Mouse (Mus musculus): ENCODE measurements around the gene Prpf6.

Prpf6 gene

DNA sequence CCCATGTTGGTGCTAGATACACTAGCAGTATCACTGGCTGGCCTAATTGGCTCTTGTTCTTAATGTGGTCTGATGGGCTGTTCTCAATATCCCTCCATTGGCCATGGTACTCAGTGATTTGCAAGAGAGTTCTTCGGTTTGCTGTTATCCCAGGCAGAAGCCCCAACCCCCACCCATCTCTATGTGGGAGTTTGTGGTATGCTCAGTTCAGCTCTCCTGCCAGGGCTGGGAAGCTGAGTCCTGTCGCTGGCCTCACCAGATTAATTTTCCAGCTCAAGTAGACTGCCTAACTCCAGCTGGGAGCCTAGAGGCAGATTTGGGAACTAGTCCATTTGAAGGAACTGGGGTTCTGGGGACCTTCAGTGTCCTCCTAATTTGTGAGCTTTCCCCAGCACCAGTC, 65.8 kb downstream of the Prpf6 start:
- DNase-seq (ENCODE audit: low read depth, low spot score), result no peak

DNA sequence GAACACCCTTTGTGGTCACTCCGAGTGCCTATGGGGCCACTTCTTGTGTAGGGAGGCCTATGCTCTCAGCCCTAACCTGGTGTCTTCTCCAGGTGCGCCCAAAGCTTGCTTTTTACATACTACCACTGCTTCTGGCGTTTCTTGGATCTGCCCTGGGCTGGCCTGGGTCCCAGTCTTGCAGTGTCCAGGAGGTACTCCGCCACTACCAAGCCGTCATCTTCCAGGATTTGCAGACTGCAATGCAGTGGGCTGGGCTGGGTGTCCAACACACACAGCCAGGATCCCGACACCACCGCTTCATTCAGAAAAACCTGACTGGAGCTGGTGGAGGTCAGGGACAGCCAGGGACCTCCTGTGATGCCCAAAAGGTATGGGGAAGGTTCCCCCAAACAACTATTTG, 66.9 kb downstream of the Prpf6 start:
- DNase-seq (ENCODE audit: low read depth, low spot score), result no peak

DNA sequence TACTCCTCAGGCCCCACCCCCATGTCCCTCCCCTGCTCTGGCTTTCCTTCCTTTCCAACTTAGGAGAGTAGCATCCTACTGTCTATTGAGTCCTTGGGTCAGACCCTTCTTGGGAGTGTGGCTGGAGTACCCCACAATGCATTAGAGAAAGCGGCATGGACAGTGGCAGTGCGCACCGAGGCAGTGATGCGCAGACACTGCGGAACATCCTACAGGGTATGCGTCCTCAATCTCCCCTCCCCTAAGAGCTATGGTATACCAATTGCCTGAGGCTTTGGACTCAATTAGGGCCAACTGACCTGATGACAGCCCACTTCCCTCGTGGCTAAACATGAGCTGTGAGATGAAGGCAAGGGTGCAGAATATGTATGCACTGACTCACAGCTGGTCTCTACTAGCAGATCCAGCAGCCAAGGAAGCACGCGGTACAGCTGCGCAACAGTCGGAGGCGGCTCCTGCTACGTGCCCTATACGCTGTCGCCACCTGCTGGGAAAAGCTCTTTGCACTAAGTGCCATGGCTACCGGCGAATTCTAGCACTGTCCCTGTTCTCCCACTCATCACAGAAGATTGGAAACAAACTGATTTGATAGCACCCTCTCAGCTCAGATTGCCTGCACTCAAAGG, 67.4 kb downstream of the Prpf6 start:
- peak; percentile 25 for DNase-seq (ENCODE audit: low read depth, low spot score)

DNA sequence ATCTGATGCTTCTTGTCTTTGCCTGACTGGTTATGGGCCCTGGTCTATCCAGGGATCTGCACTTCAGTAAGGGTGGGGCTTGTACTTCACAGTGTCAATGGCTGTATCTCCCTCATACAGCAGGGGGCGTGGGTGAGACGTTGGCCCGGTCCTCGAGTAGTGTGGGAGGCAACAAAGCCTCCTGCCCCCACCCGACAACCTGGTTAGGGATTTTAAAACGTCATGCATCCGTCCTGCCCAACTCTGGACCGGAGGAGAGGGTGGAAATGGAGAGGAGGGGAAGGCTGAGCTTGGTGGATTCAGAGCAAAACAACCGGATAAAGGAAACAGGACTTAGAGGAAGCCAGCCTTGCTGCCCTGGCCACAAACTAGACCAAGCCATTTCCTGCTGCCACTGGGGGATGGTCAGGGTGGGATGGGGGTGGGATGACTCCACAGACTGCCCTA, 68.0 kb downstream of the Prpf6 start:
- peak; percentile 68 for DNase-seq (ENCODE audit: low read depth, low spot score)

DNA sequence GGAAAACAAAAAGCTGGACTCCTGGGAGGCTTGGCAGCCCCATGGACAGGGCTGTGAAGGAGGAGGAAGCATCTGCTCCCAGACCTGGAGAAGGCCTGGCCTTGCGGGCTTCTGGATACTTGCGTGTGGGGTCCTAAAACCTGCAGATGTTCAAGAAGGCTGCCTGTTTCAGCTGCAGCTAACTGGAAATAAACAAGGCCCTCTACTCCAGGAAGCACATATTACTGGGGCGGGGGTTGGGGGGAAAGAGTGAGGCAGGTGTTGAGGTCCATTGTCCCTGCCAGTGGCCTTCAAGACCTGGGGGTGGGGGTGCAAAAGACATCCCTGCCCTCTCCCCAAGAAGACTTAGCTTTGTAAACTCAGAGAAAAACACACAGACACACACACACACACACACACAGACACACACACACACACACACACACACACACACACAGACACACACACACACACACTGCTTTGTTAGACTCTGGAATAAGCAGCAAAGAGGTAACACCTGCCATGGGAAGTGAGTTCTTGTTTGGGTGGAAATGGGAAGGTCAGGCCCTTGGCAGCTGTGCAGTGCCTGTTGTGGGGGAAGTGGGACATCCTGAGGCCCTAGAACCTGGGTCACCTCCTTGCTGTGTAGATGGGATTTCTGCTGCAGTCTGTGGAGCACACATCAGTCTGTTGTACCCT, 71.1 kb downstream of the Prpf6 start:
- no peak for DNase-seq (ENCODE audit: low read depth, low spot score)

DNA sequence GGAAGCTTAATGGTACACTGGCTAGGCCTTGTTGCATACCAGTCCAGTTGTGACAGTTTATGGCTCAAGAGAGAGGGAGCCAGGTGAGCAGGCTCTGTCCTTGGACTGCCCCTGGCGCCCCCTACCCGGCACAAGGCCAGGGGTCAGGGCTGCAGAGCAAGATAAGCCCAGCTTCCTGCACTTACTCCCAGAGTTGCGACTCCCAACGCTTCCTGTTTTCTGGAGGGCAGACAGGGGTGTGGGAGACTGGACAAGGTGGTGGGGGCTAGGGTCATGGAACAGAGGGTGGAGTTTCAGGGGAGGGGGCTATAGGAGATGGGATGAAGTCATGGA, 71.6 kb downstream of the Prpf6 start:
- no peak for DNase-seq (ENCODE audit: low read depth, low spot score)

DNA sequence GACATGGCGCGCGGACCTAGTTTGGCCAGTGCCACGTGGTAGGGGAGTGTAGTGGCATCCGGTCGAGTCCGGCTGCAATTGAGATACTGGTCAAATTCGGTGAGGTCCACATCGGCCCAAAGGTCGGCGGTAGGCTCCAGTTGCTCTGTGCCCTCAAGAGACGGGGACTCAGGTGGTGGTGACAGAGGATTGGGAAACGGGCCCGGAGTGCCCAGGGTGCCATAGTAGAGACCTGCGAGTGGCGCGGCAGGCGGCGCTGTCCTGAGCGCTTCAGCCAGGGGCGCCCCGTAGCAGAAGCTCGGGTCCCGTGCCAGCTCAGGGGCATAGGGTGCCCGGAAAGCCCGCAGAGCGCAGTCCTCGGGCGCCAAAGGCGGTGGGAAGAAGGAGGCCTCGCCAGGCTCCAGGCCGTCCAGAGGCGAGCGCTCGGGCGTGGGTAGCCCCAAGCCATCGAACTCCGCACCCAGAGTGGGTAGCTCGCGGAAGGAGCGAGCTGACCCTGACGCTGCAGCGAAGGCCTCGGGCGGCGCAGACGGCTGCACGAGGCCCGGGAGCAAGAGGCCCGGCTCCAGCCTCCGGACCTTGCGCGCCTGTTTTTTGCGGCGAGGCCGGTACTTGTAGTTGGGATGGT, 78.7 kb downstream of the Prpf6 start:
- no peak for DNase-seq (ENCODE audit: low read depth, low spot score)

DNA sequence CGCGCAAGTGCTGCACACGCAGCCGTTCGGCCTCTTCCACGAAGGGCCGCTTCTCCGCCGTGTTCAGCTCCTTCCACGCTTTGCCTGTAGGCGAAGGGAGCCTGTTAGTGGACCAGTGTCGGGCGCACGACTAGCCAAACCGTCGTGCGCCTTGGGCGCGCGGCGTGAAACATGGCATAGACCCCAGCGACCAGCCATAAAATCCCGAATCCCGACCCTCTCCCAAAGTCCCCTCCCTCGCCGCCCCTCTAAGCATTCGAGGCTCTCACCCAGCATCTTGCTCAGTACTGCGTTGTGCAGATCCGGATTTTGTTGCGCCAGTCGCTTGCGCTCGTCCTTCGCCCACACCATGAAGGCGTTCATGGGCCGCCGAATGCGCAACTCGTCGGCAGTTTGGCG, 79.2 kb downstream of the Prpf6 start:
- no peak for DNase-seq (ENCODE audit: low read depth, low spot score)

DNA sequence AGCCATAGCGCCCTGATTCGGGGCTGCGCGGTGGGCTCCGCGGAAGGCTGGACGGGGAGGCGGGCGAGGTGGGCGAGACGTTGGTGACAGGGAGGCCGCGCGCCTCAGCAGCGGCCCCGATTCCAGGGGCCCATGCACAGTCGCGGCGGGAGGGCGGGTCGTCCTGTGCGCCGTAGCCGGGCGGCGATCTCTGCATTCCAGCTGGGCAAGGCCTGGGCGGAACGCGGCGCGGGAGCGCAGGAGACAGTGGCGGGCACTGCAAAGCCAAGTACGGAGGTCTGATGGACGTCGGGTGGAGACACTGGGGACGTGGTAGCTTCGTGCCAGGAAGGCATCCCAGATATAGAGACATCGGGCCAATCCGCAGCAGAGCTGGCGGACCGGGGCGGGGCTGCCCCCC, 79.7 kb downstream of the Prpf6 start, which contains the start of gene Sox18:
TSS of gene Sox18 (minus strand) at position 315 of the 400 bp plus-strand sequence.
- DNase-seq (ENCODE audit: low read depth, low spot score), result no peak

DNA sequence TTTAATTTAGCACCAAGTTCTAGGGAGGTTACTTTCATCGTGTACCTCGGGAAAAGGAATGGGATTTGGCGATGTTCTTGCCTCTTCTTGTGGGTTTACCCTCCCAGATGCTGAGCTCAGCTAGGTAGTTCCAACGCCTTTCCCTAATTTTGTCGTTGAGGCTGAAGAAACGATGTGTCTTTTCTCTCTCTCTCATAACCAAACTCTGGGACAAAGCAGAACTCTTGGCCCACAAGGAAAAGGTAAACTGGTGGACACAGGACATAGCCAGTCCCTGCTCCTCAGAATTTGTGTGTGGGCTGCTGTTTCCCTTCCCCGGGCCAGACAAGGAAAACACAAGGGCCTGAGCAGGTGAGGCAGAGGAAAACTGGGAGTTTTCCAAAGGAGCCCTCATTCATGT, 80.3 kb downstream of the Prpf6 start:
- no peak for DNase-seq (ENCODE audit: low read depth, low spot score)

DNA sequence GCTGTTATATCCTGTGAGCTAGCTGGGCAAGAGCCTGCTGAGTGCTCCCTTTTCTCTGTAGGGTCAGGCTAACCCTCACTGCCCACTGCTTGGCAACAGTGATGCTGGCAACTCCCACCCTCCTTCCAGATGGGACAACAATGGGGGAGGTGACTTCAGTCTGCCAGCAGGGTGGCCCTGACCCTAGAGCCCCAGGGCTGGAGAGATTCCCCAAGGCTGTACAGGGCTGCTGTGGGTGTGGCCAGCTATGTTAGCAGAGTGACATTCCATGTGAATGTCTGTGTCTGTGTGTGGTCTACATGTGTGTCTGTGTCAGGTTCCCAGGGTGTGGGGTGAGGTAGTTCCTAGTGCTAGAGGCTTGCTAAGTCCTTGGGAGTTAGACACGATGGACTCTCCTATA, 81.8 kb downstream of the Prpf6 start:
- DNase-seq (ENCODE audit: low read depth, low spot score), result no peak

DNA sequence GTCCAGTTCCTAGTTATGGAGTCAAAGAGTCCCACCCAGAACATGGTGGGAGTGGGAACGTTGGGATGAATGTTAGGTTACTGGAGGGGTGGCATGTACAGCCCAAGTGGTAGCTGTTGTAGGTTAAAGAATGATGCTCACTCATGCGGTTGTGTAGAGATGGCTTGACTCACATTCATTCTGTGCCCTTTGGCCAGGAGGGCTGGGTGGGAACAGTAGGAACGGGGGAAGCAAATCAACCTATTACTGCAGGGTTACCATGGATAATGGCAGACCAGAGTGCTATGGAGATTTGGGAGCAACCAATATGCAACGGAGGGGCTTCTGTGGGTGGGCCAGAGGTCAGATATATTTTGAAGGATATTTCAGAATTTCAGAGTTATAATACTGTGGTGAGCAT, 83.3 kb downstream of the Prpf6 start:
- DNase-seq (ENCODE audit: low read depth, low spot score), result no peak

DNA sequence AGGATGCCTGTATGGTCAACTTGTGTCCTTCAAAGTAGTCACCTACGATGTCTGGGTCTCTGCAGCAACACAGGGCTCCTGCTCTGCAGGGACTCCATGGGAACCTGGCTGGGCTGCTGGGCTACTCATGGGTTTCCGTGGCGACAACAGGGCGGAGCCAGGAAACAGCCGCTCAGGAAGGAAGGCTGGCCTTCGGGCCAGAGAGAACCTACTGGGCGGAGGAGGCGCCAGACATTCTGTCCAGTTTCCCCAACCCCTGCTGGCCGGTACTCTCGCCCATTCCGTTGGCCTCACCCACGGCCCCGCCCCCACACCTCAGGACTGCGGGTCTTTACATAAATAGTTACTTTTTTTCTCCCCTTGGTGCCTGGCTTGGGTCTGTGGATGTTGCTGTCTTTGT, 83.8 kb downstream of the Prpf6 start:
- DNase-seq (ENCODE audit: low read depth, low spot score), result no peak

DNA sequence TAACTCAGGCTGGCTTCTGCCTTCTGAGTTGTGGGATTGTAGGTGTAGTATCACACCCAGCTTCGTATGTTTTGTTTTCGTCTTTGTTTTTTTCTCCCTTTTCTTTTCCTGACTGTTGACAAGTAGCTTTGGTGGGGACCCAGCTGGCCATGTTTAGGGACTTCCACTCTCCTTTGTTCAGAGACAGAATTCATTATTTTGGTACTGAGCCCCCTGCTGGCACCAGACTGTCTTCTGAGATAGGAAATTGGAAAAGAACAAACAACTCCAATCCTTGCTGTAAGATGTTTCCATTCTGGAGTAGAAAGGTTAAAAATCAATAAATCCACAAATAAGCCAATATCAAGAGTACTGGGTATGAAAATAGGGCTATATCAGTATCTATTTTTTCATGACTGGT, 84.8 kb downstream of the Prpf6 start:
- DNase-seq (ENCODE audit: low read depth, low spot score), result no peak

DNA sequence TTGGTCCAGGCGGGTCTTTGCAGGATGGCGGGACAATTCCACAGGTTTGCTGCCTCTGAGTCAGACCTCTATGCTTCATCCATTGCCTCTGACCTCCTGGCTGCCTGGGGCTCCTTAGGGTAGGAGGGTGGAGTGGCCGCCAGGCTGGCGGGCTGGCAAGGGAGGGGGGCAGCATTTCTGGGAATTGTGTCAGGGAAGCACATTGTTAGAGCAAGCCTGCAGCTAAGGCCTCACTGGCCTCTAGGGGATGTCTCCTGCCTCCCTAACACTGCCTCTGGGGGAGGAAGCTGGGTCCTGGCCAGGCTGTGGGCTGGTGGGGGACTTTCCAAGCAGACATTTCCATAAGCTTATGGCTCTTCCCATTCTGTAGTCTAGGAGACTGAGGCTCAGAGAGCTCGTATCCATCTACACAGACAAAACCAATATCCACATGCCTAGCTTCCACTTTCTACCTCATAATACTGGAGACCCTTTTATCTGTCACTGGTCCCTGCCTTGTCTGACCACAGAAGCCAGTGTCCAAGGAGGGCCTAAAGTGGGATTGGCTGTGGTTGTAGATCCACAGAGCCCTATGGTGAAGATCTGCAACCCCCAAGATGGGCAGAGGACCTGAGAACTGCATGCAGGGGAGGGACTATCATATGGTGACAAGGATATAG, 85.6 kb downstream of the Prpf6 start:
- no peak for DNase-seq (ENCODE audit: low read depth, low spot score)

DNA sequence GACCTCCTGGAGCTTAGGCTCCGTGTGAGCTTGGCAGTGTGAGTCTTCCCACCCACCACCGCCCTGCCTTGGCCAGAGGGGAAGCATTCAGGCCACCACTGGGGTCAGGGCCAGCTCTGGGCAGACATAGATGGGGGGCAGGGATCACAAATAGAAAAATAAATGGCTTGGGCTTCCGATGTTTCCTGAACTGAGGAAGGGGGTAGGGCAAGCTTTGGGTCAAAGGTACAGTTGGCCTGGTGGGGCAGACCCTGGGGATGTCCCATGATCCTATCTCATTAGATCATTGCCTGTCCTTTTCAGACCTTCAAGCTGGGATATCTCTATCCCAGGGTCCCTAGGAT, 86.1 kb downstream of the Prpf6 start:
- DNase-seq (ENCODE audit: low read depth, low spot score), result no peak

DNA sequence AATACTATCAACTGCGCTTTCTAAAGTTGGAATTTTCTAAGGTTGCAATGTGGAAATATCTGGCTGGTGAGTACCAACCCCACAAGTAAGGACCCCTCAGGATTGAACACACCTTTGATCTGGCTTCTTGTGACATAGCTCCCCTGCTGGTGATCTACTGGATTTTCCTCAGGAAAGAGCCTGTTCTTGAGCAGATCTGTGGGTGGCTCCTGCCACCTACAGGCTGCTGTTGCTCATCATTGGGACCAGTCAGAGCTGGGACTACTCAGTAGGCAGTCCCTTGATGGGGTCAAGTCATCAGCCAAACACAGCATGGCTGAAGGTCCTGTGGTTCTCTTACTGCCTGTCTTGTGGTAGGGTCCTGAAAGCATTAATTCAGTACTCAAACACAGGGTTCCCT, 87.1 kb downstream of the Prpf6 start:
- DNase-seq (ENCODE audit: low read depth, low spot score), result peak; percentile 90

DNA sequence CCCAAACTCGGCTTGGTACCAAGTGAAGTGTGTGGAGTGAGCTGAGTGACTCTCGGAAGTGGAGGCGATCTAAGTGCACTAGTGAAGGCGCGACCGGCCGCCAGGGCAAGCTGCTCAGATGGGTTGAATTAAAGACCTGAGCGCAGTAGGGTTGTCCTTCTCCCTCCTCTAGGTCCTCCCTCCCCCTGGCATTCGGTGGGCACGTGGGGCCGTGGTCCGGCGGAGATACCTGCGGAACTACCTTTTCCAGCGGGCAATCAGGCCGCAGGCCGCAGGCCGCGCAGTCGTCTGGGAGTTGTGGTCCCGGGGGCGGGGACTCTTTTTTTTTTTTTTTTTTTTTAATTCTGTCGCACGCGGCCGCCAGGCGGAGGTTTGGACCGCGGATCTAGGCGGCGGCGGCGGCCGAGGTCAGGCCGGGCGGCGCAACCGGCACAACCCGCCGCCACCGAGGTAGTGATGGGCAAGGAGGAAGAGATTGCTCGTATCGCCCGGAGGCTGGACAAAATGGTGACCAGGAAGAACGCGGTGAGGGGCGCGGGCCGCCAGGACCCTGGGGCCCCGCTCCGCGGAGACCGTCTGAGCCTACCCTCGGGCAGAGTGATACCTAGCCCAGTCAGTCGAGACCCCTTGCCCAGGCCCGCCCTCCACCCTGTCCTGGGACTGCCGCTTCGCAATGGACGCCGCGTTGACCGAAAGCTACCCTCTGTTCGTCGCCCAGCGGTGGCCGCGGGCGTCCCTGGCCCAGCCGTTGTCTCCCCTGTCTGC, 88.5 kb downstream of the Prpf6 start, which contains the start of gene Tcea2:
TSS of gene Tcea2 (plus strand) at position 360 of the 765 bp plus-strand sequence.
- peak; percentile 93 for DNase-seq (ENCODE audit: low read depth, low spot score)

DNA sequence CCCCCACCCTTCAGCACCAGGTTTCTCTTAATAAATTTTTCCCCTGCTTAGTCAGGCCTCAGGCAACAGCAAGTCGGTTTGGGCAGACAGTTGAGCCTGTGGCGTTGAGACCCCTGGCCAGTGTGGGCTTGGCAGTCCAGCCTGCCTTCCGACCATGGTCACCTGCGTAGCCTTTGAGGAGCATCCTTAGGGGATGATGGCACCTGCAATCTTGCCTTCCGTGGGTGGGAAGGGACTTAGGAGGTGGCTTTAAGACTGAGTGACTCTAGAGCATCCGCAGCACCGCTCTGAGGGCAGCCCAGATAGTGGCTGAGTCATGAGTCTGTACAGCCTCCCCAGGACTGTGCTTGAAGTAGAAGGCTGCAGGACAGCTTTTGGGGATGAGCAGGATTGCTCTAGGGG, 89.0 kb downstream of the Prpf6 start:
- DNase-seq (ENCODE audit: low read depth, low spot score), result peak; percentile 59

DNA sequence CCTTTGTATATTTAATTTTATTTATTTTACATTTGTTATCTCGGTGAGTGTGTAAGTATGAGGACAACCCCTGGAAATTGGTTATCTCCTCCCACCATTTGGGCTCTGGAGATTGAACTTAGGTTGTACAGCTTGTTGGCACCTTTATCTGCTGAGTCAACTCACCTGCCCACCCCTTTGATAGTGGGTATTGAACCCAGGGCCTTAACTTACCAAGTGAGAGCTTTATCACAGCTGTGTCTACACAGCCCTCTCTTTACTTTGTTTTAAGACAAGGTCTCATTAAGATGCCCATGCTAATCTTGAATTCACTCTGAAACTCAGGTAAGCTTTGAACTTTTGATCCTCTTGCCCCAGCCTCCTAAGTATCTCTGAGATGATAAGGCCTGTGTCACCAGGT, 90.3 kb downstream of the Prpf6 start:
- no peak for DNase-seq (ENCODE audit: low read depth, low spot score)

DNA sequence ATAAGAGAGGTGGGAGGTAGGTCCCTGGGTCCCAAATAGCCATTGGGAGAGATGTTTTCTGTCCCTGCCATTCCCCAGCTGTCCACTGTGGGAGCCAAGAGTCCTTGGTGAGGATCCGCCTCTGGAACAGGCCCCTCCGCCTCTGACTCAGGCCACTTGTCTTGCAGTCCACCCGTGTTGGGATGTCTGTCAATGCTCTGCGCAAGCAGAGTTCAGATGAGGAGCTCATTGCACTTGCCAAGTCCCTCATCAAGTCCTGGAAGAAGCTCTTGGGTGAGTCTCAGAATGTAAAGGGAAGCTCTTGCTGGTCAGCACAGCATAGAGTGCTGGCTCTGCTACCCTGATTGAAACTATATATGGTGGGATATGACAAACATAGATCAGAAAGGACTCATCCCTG, 91.7 kb downstream of the Prpf6 start:
- DNase-seq (ENCODE audit: low read depth, low spot score), result no peak

DNA sequence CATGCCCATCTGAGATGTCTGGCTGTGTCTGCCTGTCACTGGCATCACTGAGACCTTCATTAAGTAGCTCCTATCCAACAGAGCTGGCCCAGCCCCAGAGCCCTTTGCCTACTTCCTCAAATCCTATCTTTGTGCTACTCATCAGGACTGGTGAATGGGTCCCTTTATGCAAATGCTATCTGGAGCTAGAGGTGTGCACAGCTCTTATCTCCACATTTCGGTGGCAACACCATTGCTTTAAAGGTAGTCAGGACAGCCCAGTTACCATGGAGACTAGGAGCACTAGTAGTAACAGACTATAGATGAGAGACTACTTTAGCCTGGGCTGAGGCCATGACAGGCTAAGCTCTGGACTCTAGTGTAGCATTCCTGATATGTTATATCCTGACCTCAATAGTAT, 93.0 kb downstream of the Prpf6 start:
- peak; percentile 51 for DNase-seq (ENCODE audit: low read depth, low spot score)

Data from A20 (cell line).